Mouse (Mus musculus) ES-E14 (cell line): ENCODE results near the gene Nlrp6. TPM values are rescaled to one million over a fixed set of nuclear protein-coding genes. Genes with fewer than 3 reads are reported as not detected.

Source experiments
- DNase-seq: peaks from one replicate; pipeline ENCODE4 v3.0.0-alpha.2; 2013; ENCODE audit warnings: low read depth, low spot score
- H3K27ac ChIP-seq: 2 replicates; pipeline ENCODE4 v1.5.1; 2012; ENCODE audit warnings: low read depth, mild to moderate bottlenecking, low read length, moderate library complexity, mixed read lengths; ENCODE audit not compliant: poor library complexity, insufficient read depth, severe bottlenecking
- H3K36me3 ChIP-seq: 2 replicates; pipeline ENCODE4 v1.6.1; 2012; ENCODE audit warnings: mild to moderate bottlenecking, low read length, moderate library complexity, mixed read lengths; ENCODE audit not compliant: control insufficient read depth, poor library complexity, insufficient read depth, severe bottlenecking
- H3K4me1 ChIP-seq, 2 experiments: fragments of 150-350 bp in 1 of 2; sonication (generic) in 1 of 2; 2 replicates each; pipeline ENCODE4 v1.6.1; 2012; ENCODE audit warnings: low read length in 2 of 2, mild to moderate bottlenecking in 1 of 2, mixed read lengths in 1 of 2; ENCODE audit not compliant: control insufficient read depth in 2 of 2, insufficient read depth in 2 of 2, poor library complexity in 1 of 2
- H3K4me3 ChIP-seq, 2 experiments: fragments of 150-350 bp in 1 of 2; sonication (generic) in 1 of 2; 2 replicates each; pipeline ENCODE4 v1.5.1; 2012; ENCODE audit warnings: low read length in 2 of 2, low read depth in 1 of 2, mild to moderate bottlenecking in 1 of 2, mixed read lengths in 1 of 2; ENCODE audit not compliant: insufficient read depth in 1 of 2, poor library complexity in 1 of 2, severe bottlenecking in 1 of 2
- H3K9ac ChIP-seq: 2 replicates; pipeline ENCODE4 v1.6.1; 2012; ENCODE audit warnings: low read depth, mild to moderate bottlenecking, low read length, mixed read lengths; ENCODE audit not compliant: poor library complexity, insufficient read depth, severe bottlenecking
- H3K9me3 ChIP-seq: fragments of 150-350 bp; sonication (generic); 2 replicates; pipeline ENCODE4 v1.6.1; 2012; ENCODE audit warnings: low read depth, mild to moderate bottlenecking, low read length; ENCODE audit not compliant: control insufficient read depth, insufficient read depth
- CHD2 ChIP-seq: IDR thresholded peaks from 2 replicates; pipeline ENCODE4 v1.6.1; 2014; ENCODE audit warnings: mild to moderate bottlenecking, low read depth, low read length, inconsistent platforms
- HCFC1 ChIP-seq: IDR thresholded peaks from 2 replicates; pipeline ENCODE4 v1.6.1; 2012; ENCODE audit warnings: low read length, inconsistent platforms, borderline replicate concordance; ENCODE audit not compliant: insufficient read depth
- MAFK ChIP-seq: IDR thresholded peaks from 2 replicates; pipeline ENCODE4 v1.6.1; 2014; ENCODE audit warnings: mild to moderate bottlenecking, low read depth, low read length, inconsistent platforms; ENCODE audit not compliant: insufficient read depth
- ZC3H11A ChIP-seq: IDR thresholded peaks from 2 replicates; pipeline ENCODE4 v1.6.1; 2012; ENCODE audit warnings: low read depth, mild to moderate bottlenecking, inconsistent platforms, low read length, borderline replicate concordance
- ZNF384 ChIP-seq: IDR thresholded peaks from 2 replicates; pipeline ENCODE4 v1.6.1; 2012; ENCODE audit warnings: low read depth, low read length, inconsistent platforms
- in situ Hi-C, 2 experiments: fragments of 600-800 bp; cut with MboI; formaldehyde crosslinking; loops; one replicate each; pipeline ENCODE4 v1.15.1; 2025; ENCODE audit warnings: low sequenced_read_pairs in 2 of 2, inconsistent platforms in 1 of 2; ENCODE audit not compliant: unreplicated experiment in 2 of 2
- total RNA-seq: library from RNA; depleted of rRNA; stranded (reverse); fragments of 300-350 nt; gene quantifications from 2 replicates; pipeline ENCODE4 v1.2.3, GENCODE M21; 2012

Gene Nlrp6
- total RNA-seq, 1 experiment: 0.27 TPM

GRCm38 (mm10) chr7:140954733-140955071 lies 34.0 kb downstream of the Nlrp6 start:
- Histone ChIP-seq H3K9me3 (no peaks in the 10 kb centered on the region), H3K36me3 (peaks cover 10% of the 10 kb centered on the region), H3K4me3 (peak overlapping the region; percentile 75 to 93), H3K4me1 (peaks cover 21 to 42% of the 10 kb centered on the region in 2 experiments), H3K27ac (no peak overlapping the region), H3K9ac (peak overlapping the region; percentile 71; the same call in 1 of the 2 replicates)
- no peak for DNase-seq
- TF ChIP-seq ZNF384 (no peak), MAFK (no peak), ZC3H11A (no peak), CHD2 (no peak), HCFC1 (no peak)
- in situ Hi-C loops: loop anchor here in 1 of 2 experiments (10.0 kb wide), 1 partner anchor 90 kb away; no protein-coding TSS in a partner anchor

DNA sequence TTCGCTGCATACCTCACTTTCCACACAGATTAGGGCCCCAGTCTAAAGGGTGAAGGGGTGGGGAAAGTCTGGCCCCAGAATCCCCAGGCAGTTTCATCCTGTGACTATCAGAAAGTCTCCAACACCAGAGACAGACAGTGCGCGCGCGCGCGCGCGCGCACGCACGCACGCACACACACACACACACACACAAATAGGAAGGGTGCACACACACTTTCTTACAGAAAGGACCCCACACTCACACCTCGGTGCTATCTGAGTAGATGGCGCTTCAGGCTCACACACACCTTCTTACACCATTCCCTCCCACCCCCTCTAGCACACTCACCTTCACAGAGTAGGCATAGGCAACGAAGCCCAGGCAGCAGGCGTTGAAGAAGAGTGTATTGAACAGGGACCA lies 34.6 kb downstream of the Nlrp6 start:
- Histone ChIP-seq H3K27ac (peak overlapping the region; percentile 73), H3K4me1 (peaks cover 21 to 35% of the 10 kb centered on the region in 2 experiments), H3K36me3 (peaks cover 7% of the 10 kb centered on the region), H3K9ac (peak overlapping the region; percentile 71), H3K9me3 (no peaks in the 10 kb centered on the region), H3K4me3 (peak overlapping the region; percentile 75 to 93)
- no peak for DNase-seq
- TF ChIP-seq ZNF384: no peak
- TF ChIP-seq ZC3H11A: no peak
- TF ChIP-seq CHD2: no peak
- TF ChIP-seq MAFK: no peak
- TF ChIP-seq HCFC1: no peak
- in situ Hi-C loops: loop anchor here in 1 of 2 experiments (10.0 kb wide), 1 partner anchor 89 kb away; no protein-coding TSS in a partner anchor

GRCm38 (mm10) chr7:140955758-140956555 lies 35.3 kb downstream of the Nlrp6 start, which contains the start of the genes Gm45717 and Ifitm2:
Gm45717 (minus strand) TSS chr7:140955937.
Ifitm2 (minus strand) TSS chr7:140955987.
- Histone ChIP-seq H3K9me3 (no peaks in the 10 kb centered on the region), H3K4me1 (peaks cover 17 to 30% of the 10 kb centered on the region in 2 experiments), H3K9ac (peak within 1 kb of the TSS; percentile 71), H3K27ac (peak within 1 kb of the TSS; percentile 86), H3K4me3 (peak within 1 kb of the TSS; percentile 75 to 93), H3K36me3 (peaks cover 7% of the 10 kb centered on the region)
- DNase-seq: peak; percentile 90
- TF ChIP-seq MAFK: no peak
- no peak for TF ChIP-seq HCFC1
- no peak for TF ChIP-seq CHD2
- TF ChIP-seq ZC3H11A: no peak
- no peak for TF ChIP-seq ZNF384
- in situ Hi-C loops: loop anchor here in 1 of 2 experiments (10.0 kb wide), 1 partner anchor 89 kb away; no protein-coding TSS in a partner anchor

DNA sequence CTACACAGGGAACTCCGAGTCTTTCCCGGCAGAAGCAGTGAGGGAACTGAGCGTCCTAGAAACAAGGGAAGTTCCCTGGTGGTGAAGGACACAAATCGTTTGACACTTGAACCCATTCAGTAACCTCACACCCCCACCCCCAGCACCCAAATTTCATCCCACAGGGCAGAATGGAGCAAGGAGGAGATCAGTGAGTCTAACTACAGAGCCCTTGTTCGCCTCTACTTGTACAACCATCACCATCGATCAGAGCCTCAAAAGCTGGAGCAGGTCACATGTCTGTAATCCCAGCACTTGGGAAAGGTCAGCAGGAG lies 35.8 kb downstream of the Nlrp6 start:
- Histone ChIP-seq H3K4me3 (peak overlapping the region; percentile 13 to 93), H3K4me1 (peaks cover 16 to 28% of the 10 kb centered on the region in 2 experiments), H3K9me3 (no peaks in the 10 kb centered on the region), H3K36me3 (peaks cover 7% of the 10 kb centered on the region), H3K27ac (peak overlapping the region; percentile 86), H3K9ac (peak overlapping the region; percentile 49; the same call in 1 of the 2 replicates)
- DNase-seq: no peak
- TF ChIP-seq MAFK: no peak
- no peak for TF ChIP-seq ZNF384
- TF ChIP-seq ZC3H11A: no peak
- no peak for TF ChIP-seq CHD2
- no peak for TF ChIP-seq HCFC1
- in situ Hi-C loops: loop anchor here in 1 of 2 experiments (10.0 kb wide), 1 partner anchor 88 kb away; no protein-coding TSS in a partner anchor
